Mouse (Mus musculus) urinary bladder, adult 18-20 months (tissue): ENCODE measurements around the gene Ydjc.

Experiments used
- DNase-seq, 2 experiments: peaks; one replicate each; pipeline ENCODE4 v3.0.0; 2022; ENCODE audit warnings: low spot score in 2 of 2, mixed read lengths in 2 of 2

The Ydjc gene

GRCm38 (mm10) chr16:17144339-17144738 lies at the start of gene Ydjc:
Gene Ydjc, plus strand, starts transcription at chr16:17144621.
- DNase-seq, result no peak

GRCm38 (mm10) chr16:17096938-17097337 lies 47.5 kb upstream of the Ydjc start:
- DNase-seq, result no peak

DNA sequence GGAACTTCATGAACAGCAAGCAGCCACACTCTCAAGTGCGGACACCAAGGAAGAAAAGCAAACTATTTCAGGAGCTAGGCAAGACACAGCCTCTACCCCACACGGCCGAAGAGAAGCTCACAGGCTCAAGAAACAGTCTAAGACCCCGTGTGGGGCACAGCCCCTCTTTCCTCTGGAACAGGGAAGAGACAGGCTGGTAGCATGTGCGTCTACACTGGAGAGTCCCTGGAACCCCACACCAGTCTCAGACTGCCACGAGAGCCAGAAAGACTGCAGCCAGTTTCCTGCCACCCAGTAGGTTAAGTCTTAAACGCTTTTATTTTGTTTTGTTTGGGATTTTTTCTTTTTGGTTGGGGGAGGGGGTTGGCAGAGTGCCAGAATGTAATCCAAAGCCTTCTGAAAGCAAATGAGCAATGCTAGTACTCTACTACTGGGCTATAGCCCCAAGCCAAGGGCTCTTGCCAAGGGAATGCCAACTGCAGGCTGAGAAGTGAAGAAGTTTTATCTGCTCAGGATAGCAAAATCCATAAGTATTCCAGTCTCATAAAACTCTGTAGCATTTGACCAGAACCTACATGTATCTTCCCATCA lies 41.7 kb upstream of the Ydjc start:
- no peak for DNase-seq

GRCm38 (mm10) chr16:17104600-17104999 lies 39.8 kb upstream of the Ydjc start:
- DNase-seq, result no peak

DNA sequence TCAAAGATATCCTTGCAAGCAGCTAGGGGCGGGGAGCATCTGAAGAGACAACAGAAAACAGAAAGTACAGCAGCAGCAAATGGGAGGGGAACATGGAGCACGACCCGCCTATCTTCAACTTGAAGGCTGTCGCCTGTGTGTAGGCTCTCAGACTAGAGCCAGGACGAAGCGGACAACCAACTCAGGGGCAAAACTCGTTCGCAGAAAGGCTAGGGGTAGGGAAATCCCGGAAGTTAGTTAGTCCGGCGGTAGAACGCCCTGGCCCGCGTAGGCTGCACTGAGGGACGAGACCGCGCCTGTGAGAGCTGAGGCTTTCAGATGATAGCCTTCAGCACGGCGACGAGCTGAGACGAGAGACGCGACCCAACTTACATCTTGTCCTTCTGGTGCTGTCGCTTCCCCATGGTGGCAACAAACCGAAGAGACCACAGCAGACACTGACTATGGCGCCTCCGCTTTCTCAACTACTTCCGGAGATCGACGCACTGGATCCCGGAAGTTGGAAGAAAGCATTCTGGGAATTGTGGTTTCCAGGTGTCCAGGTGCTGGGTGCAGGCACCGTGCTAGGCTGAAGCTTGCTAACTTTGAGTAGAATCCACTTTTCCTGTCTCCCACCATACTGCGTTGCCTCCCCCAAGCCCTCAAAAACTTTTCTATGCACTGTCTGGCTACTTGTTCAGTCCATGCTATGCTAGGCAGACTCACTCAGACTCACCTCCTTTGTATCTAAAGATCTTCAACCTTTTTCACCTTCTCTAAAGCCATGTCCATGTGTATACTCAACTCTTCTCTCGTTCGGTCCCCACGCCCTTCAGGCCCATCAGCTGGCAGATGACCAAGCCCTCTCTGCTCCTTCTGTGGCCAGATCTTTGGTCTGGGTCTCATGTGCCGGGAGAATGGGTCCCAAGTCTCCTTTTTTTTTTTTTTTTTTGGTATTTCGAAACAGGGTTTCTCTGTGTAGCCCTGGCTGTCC lies 33.4 kb upstream of the Ydjc start, which contains the start of gene Ppil2:
Gene Ppil2, minus strand, starts transcription at position 487 of the 973 bp plus-strand sequence.
- peak; percentile 59 to 60 for DNase-seq

GRCm38 (mm10) chr16:17117309-17117799 lies 27.1 kb upstream of the Ydjc start:
- no peak for DNase-seq

- DNase-seq, result no peak
Measured at GRCm38 (mm10) chr16:17121569-17121968, 22.9 kb upstream of the Ydjc start.

- DNase-seq, result no peak
Measured at GRCm38 (mm10) chr16:17124119-17124870, 20.1 kb upstream of the Ydjc start.

- peak; percentile 18 to 35 for DNase-seq
Measured at GRCm38 (mm10) chr16:17124871-17125520, 19.4 kb upstream of the Ydjc start, which contains the start of gene 2610318N02Rik. Gene 2610318N02Rik, minus strand, starts transcription at chr16:17125167.

DNA sequence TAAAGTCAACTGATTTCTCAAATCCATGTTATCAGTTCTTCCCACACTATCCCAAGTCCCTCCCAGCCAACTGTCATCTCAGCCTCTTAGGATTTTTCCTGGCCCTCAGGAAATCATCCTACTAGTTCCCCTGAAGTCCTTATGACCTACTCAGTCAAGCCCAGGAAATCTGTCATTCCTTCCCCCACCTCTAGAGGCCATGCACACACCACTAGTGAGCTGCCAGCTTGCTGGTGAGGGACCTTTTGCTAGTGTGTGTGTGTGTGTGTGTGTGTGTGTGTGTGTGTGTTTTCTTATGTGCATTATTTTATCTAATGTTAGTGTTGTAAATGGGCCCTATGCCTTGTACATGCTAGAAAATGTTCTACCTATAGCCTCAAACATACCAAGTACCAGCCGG lies 17.1 kb upstream of the Ydjc start:
- peak in 1 of 2 experiments; percentile 15 for DNase-seq

DNA sequence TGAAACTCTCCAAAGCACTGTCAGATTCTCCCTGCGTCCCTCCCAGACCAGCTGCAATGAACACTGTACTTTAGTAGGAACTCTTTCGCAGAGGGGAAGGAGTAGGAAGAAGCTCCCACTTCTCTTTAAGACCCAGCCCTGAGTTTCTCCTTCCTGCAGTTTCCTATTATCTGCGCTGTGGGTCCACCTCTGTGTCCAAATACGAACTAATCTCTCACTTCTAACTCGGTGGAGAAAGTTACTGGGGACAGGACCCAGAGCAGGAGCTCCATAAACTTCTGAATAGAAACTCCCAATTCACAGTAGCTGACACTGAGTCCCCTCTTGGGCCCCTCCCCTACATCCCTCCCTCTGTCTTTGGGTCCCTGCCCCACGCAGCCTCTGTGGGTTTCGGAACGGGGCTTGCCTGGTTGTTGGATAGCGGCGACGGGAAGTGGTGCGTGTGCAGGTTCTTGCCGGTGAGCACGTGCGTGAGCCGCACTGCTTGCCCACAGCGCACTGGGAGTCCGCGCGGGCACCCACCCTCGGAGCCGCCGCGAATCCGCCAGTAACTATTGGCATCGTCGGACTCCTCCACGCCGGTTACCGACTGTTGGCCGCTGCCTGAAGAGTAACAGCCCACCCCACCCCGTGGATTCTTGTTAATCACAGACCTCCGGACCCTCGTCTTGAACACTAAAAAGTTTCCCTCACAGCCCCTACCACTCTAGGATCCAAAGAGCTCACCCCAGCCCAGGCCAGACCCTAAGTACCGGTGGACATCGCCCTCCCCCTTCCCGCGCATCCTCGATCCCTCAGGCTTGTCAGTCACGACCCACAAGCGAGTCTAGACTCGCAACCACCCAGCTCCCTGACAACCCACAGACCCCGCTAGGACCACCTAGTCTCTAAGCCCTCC lies 13.0 kb upstream of the Ydjc start:
- no peak for DNase-seq

DNA sequence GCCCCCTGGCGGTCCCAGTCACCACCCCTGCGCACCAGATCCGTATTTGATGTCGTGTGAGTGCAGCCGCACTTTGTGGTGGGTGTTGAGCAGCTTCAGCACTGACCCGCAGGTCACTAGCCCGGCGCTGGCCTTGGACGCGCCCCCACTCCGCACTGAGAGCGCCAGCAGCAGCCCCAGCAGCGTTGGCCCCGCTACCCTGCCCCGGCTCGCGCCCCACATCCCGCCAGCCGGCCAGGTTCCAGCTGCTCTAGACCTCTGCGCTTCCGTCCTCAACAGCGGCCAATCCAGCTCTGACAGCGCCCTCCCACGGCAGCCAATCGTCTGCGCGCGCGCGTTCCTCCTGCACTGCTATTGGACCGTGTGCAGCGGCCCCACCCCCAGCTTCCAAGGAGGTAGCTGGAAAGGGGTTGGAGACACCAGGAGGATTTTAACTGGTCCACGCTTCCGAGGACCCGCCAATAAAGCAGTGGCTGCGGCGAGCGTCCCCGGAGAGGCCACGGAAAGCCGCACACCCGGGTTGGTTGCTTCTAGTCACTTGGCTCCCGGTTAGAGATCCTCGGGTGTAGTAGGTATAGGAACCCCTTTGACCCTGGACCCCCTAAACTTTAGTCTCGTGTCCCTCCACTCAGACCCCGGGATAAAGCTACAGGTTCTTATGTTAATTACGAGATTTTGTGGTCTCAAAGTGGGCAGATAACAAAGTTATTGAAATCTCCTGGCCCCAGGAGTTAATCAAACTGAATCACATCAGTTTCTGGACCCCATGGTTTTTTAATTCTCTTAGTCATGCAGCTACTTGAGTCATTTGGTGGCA lies 12.1 kb upstream of the Ydjc start, which contains the start of gene Sdf2l1:
Gene Sdf2l1, minus strand, starts transcription at position 295 of the 817 bp plus-strand sequence.
- peak; percentile 91 to 94 for DNase-seq

- DNase-seq, result no peak
Measured at GRCm38 (mm10) chr16:17132906-17133200, 11.6 kb upstream of the Ydjc start.

GRCm38 (mm10) chr16:17137355-17137754 lies 7.1 kb upstream of the Ydjc start:
- no peak for DNase-seq

- peak in 1 of 2 experiments; percentile 55 for DNase-seq
Measured at GRCm38 (mm10) chr16:17146772-17147235, 2.4 kb downstream of the Ydjc start, which contains the start of gene Ccdc116. Gene Ccdc116, minus strand, starts transcription at chr16:17147229.

- no peak for DNase-seq
Measured at GRCm38 (mm10) chr16:17147391-17147929, 3.0 kb downstream of the Ydjc start.

- peak in 1 of 2 experiments; percentile 12 for DNase-seq
Measured at GRCm38 (mm10) chr16:17148084-17148483, 3.7 kb downstream of the Ydjc start.

DNA sequence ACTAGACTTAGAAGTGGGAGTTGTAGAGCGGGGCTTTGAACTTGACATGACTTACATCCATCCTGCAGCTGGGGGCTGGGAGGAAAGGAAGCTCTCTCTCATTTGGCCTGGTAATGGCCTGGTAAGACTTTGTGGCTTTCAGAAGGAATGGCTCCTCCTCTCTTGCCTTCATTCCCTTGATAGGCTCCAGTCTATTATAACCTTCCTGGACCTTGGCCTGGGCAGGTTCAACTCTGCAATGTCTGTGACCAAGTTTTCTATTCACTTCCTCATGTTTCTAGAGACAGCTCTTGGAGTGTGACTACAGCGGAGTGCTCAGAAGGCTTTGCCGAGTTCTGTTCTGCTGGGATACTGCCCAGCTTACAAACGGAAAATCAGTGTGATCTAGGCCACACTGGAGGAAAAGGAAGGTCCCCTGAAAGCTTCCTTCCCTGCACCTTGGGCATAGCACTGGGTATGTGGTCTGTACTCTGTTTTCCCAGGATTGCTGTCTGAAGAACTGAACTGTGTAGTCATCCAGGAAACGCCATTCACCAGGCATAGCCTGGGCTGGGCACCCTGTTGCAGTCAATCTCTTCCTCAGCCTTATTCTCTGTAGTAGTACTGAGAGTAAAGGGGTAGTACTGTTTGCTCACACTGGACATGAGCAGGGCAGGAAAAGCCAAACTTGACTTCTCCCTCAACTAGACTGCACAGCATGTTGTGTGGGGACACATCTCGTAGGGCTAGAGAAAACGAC lies 6.3 kb downstream of the Ydjc start:
- no peak for DNase-seq
